Mouse (Mus musculus): ENCODE measurements around the gene Lpp.

DNA sequence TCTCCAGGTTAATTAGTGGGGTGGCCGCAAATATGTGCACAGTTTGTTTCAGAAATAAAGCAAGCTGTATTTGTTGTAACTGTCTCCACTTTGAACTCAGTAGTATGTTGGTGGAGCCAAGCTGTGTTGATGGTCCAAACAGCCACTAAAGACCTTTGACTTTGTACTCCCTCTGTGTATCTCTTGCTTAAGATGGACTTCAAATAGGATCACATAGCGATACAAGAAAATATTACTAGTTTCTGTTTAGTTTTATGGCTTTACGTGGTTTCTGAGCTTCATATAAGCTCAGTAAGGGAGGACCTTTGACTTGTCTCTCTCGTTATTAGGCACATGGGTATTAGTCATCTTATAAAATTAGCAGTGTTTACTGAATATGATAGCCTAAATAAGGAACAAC is 485.7 kb downstream of the Lpp start:
- TF ChIP-seq POLR2A (IDR thresholded peaks at IDR 0.05; ENCODE audit: borderline replicate concordance, insufficient read depth, low read length) (no peak), CTCF (IDR thresholded peaks at IDR 0.05; ENCODE audit: borderline replicate concordance, insufficient read depth, low read depth, low read length) (no peak)

Data from cerebellum, adult 2 months (tissue).